Mouse (Mus musculus) neural tube, embryonic 13.5 days (tissue): ENCODE results near the gene Rab7. TPM values are rescaled to one million over a fixed set of nuclear protein-coding genes. Genes with fewer than 3 reads are reported as not detected.
A peak's percentile ranks its signal among the peaks of the same experiment; 100 is the strongest.
"Not testable (repeated sequence)": the region's sequence is repeated elsewhere in the genome, so short reads cannot be mapped to it uniquely, and the experiment has no call there.

Experiments
- ATAC-seq: fragments of 200-750 bp; cut with Nextera tagmentation; 2 replicates; pipeline ENCODE4 v1.8.0; 2017; ENCODE audit warnings: low read depth, mild to moderate bottlenecking, moderate TSS enrichment, moderate library complexity
- H3K27ac ChIP-seq: fragments of 300-500 bp; sonication (generic); replicated peaks from 2 replicates; pipeline ENCODE4 v1.5.1; 2015; ENCODE audit warnings: moderate library complexity, mild to moderate bottlenecking, inconsistent platforms
- H3K27me3 ChIP-seq: fragments of 300-500 bp; sonication (generic); 2 replicates; pipeline ENCODE4 v1.6.1; 2015; ENCODE audit warnings: mild to moderate bottlenecking, inconsistent platforms
- H3K36me3 ChIP-seq: fragments of 300-500 bp; sonication (generic); 2 replicates; pipeline ENCODE4 v1.6.1; 2015; ENCODE audit warnings: mild to moderate bottlenecking, inconsistent platforms
- H3K4me1 ChIP-seq: fragments of 300-500 bp; sonication (generic); replicated peaks from 2 replicates; pipeline ENCODE4 v1.6.1; 2015; ENCODE audit warnings: inconsistent platforms
- H3K4me2 ChIP-seq: fragments of 300-500 bp; sonication (generic); 2 replicates; pipeline ENCODE4 v1.6.1; 2015; ENCODE audit warnings: inconsistent platforms, mild to moderate bottlenecking, moderate library complexity
- H3K4me3 ChIP-seq: fragments of 300-500 bp; sonication (generic); 2 replicates; pipeline ENCODE4 v1.5.1; 2015; ENCODE audit warnings: mild to moderate bottlenecking, inconsistent platforms
- H3K9ac ChIP-seq: fragments of 300-500 bp; sonication (generic); 2 replicates; pipeline ENCODE4 v1.6.1; 2015; ENCODE audit warnings: moderate library complexity, mild to moderate bottlenecking, inconsistent platforms
- H3K9me3 ChIP-seq: fragments of 300-500 bp; sonication (generic); 2 replicates; pipeline ENCODE4 v1.6.1; 2016; ENCODE audit warnings: inconsistent platforms
- WGBS: fragments of 180-500 bp; shearing (Covaris S2); methylation state at CpG from one replicate; pipeline ENCODE4 v1.1.7; 2015; 5-methylcytosine and 5-hydroxymethylcytosine counted together
- polyA plus RNA-seq: library from polyadenylated mRNA; unstranded; fragments of >200 nt; fragmentation: Nextera tagmentation; extraction: Ambion mirVana; gene quantifications from 2 replicates; pipeline ENCODE4 v1.2.1, GENCODE M21; 2015

The Rab7 gene
- polyA plus RNA-seq, 1 experiment from 2014 or later, result 327 TPM

DNA sequence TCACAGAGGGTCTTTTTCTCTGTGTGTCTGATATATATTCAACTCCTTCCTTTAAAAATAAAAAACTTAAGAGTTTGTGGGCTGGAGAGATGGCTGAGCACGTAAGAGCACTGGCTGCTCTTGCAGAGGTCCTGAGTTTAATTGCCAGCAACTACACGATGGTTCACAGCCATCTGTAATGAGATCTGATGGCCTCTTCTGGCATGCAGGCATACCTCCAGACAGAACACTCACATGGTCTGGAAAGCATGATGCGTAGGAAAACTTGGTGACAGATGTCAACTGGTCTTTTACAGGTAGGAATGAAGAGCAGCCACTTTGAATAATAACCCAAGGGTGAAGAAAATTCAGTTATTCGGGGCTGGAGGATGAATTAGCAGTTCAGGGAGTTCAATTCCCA lies 27.2 kb downstream of the Rab7 start:
- H3K27ac ChIP-seq, result no peak overlapping the region
- 75% methylated on average over 4 of the region's 4 CpGs for WGBS
- no peak overlapping the region for H3K4me3 ChIP-seq
- ATAC-seq, result no peak
- peaks cover 10% of the 10 kb centered on the region; the same call in 1 of the 2 replicates for H3K36me3 ChIP-seq
- peaks cover 16% of the 10 kb centered on the region; the same call in 1 of the 2 replicates for H3K4me1 ChIP-seq
- H3K9me3 ChIP-seq, result no peaks in the 10 kb centered on the region
- H3K4me2 ChIP-seq, result no peak overlapping the region
- H3K9ac ChIP-seq, result no peak overlapping the region
- no peaks in the 10 kb centered on the region for H3K27me3 ChIP-seq

GRCm38 (mm10) chr6:88015797-88016196 lies 29.3 kb downstream of the Rab7 start:
- H3K36me3 ChIP-seq, result peaks cover 22% of the 10 kb centered on the region
- 97% methylated on average over 2 of the region's 2 CpGs for WGBS
- H3K27me3 ChIP-seq, result no peaks in the 10 kb centered on the region
- H3K4me3 ChIP-seq, result no peak overlapping the region
- H3K4me1 ChIP-seq, result peaks cover 16% of the 10 kb centered on the region; the same call in 1 of the 2 replicates
- no peak for ATAC-seq
- no peak overlapping the region for H3K4me2 ChIP-seq
- no peak overlapping the region for H3K9ac ChIP-seq
- no peaks in the 10 kb centered on the region for H3K9me3 ChIP-seq
- H3K27ac ChIP-seq, result no peak overlapping the region

DNA sequence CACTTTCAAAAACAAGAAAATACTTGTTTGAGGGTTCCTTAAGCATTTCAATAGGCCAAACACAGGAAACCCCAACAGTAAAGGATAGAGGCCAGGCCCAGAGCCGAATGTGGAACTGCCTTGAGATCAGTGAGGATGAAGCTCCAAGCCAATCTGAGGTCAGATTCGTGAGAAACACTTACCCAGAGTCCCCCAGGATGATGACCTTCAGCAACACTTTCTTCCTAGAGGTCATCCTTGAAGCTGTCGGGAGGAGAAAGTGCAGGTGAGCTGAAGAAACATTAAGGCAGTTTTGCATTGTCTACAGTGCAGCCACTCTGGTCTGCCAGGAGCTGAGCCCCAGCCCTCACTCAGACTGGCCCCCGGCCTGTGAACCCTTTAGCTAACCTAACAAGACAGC lies 31.6 kb downstream of the Rab7 start:
- H3K4me1 ChIP-seq, result peaks cover 13% of the 10 kb centered on the region; the same call in 1 of the 2 replicates
- no peaks in the 10 kb centered on the region for H3K9me3 ChIP-seq
- H3K9ac ChIP-seq, result no peak overlapping the region
- no peaks in the 10 kb centered on the region for H3K27me3 ChIP-seq
- H3K4me3 ChIP-seq, result no peak overlapping the region
- WGBS, result 90% methylated on average over 4 of the region's 4 CpGs
- H3K27ac ChIP-seq, result no peak overlapping the region
- no peak overlapping the region for H3K4me2 ChIP-seq
- H3K36me3 ChIP-seq, result peaks cover 39% of the 10 kb centered on the region
- ATAC-seq, result no peak

GRCm38 (mm10) chr6:88012601-88013000 lies 32.5 kb downstream of the Rab7 start:
- Histone ChIP-seq H3K9me3 (no peaks in the 10 kb centered on the region), H3K27me3 (no peaks in the 10 kb centered on the region), H3K4me1 (0 out of 2 replicates have a peak, but pooled peaks cover 4% of the 10 kb centered on the region), H3K4me3 (no peak overlapping the region), H3K4me2 (no peak overlapping the region), H3K9ac (no peak overlapping the region), H3K36me3 (peaks cover 47% of the 10 kb centered on the region), H3K27ac (no peak overlapping the region)
- WGBS, result 86% methylated on average over 2 of the region's 2 CpGs
- ATAC-seq, result no peak

- not testable (repeated sequence) for H3K4me1 ChIP-seq, H3K4me3 ChIP-seq, H3K4me2 ChIP-seq, H3K27me3 ChIP-seq, H3K27ac ChIP-seq, H3K9me3 ChIP-seq, H3K9ac ChIP-seq, ATAC-seq
- 67% methylated on average over 1 of the region's 1 CpGs for WGBS
- peaks cover 62% of the 10 kb centered on the region for H3K36me3 ChIP-seq
Measured at GRCm38 (mm10) chr6:88011106-88011505, 34.0 kb downstream of the Rab7 start.

GRCm38 (mm10) chr6:88009209-88009608 lies 35.9 kb downstream of the Rab7 start:
- no peaks in the 10 kb centered on the region for H3K4me1 ChIP-seq
- ATAC-seq, result no peak

GRCm38 (mm10) chr6:88004773-88005172 lies 40.3 kb downstream of the Rab7 start:
- H3K4me1 ChIP-seq, H3K9me3 ChIP-seq, ATAC-seq, H3K4me2 ChIP-seq, H3K9ac ChIP-seq, H3K27ac ChIP-seq, H3K4me3 ChIP-seq, H3K27me3 ChIP-seq: not testable (repeated sequence)
- H3K36me3 ChIP-seq, result peaks cover 91% of the 10 kb centered on the region
- WGBS, result 90% methylated on average over 14 of the region's 14 CpGs

More at GRCm38 (mm10) chr6:88009209-88009608, 35.9 kb downstream of the Rab7 start:
- Histone ChIP-seq H3K4me2 (no peak overlapping the region), H3K36me3 (peaks cover 73% of the 10 kb centered on the region), H3K9ac (no peak overlapping the region), H3K27ac (no peak overlapping the region), H3K27me3 (no peaks in the 10 kb centered on the region), H3K9me3 (no peaks in the 10 kb centered on the region), H3K4me3 (no peak overlapping the region)
- 92% methylated on average over 4 of the region's 4 CpGs for WGBS

DNA sequence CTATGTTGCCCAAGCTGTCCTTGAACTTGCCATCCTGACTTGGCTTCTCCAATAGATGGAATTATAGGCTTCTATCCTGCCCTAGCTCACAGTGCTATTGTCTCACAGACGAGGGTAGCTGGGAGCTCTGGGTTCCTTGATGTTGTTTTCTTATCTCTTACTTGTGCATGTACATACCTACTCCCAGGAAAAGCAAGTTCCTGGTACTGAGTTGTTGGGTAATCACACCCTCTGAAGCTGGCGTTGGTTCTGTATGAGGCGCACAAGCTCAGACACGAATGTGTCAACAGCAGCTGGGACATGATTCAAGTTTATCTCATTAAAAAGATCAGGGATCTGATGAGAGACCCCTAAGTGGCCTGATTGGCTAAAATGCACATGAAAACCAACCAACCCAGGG lies 41.6 kb downstream of the Rab7 start:
- no peak for ATAC-seq
- 89% methylated on average over 4 of the region's 4 CpGs for WGBS
- Histone ChIP-seq H3K27ac (no peak overlapping the region), H3K4me3 (no peak overlapping the region), H3K9ac (no peak overlapping the region), H3K36me3 (peaks cover 91% of the 10 kb centered on the region), H3K27me3 (no peaks in the 10 kb centered on the region), H3K4me2 (no peak overlapping the region), H3K4me1 (no peaks in the 10 kb centered on the region), H3K9me3 (no peaks in the 10 kb centered on the region)

GRCm38 (mm10) chr6:87998358-87998757 lies 46.7 kb downstream of the Rab7 start:
- Histone ChIP-seq H3K4me2 (no peak overlapping the region), H3K4me1 (peaks cover 16% of the 10 kb centered on the region), H3K9ac (no peak overlapping the region), H3K9me3 (no peaks in the 10 kb centered on the region), H3K36me3 (peaks cover 52% of the 10 kb centered on the region), H3K27me3 (no peaks in the 10 kb centered on the region), H3K4me3 (no peak overlapping the region), H3K27ac (no peak overlapping the region)
- ATAC-seq, result no peak
- 92% methylated on average over 4 of the region's 4 CpGs for WGBS

DNA sequence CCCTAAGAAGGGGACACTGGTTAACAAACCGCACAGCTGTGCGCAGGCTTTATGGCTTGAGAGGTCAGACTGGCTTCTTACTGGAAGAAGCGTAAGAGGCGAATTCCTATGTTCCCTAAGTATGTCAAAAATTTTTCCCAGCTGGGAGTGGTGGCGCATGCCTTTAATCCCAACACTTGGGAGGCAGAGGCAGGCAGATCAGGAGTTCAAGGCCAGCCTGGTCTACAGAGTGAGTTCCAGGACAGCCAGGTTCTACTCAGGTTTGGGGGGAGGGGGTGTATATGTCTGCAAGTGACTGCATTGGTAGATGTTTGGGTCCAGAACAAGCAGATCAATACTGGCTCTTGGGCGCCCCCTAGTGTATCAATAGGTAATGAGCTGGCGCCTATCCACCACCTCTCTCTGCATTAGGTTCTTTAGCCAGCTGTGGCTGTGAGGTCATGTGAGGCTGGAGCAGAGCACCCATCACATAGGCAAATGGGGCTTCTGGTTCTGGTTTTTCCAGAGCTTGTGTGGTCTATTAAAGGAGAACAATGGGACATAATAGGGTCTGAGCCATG lies 47.3 kb downstream of the Rab7 start:
- H3K36me3 ChIP-seq, result peaks cover 47% of the 10 kb centered on the region
- H3K27me3 ChIP-seq, result no peaks in the 10 kb centered on the region
- 61% methylated on average over 7 of the region's 7 CpGs for WGBS
- no peak overlapping the region for H3K4me3 ChIP-seq
- no peak overlapping the region for H3K9ac ChIP-seq
- no peaks in the 10 kb centered on the region for H3K9me3 ChIP-seq
- H3K4me2 ChIP-seq, result no peak overlapping the region
- peak; percentile 10; the same call in 1 of the 2 replicates for ATAC-seq
- 0 out of 2 replicates have a peak overlapping the region, but pooled peaks have one; percentile 23 for H3K27ac ChIP-seq
- peaks cover 22% of the 10 kb centered on the region for H3K4me1 ChIP-seq

- Histone ChIP-seq H3K27me3 (no peaks in the 10 kb centered on the region), H3K9ac (no peak overlapping the region), H3K4me2 (no peak overlapping the region), H3K9me3 (no peaks in the 10 kb centered on the region), H3K4me1 (peaks cover 34% of the 10 kb centered on the region), H3K27ac (no peak overlapping the region), H3K36me3 (peaks cover 35% of the 10 kb centered on the region), H3K4me3 (no peak overlapping the region)
- WGBS, result 96% methylated on average over 9 of the region's 9 CpGs
- ATAC-seq, result no peak
Measured at GRCm38 (mm10) chr6:87996606-87997005, 48.5 kb downstream of the Rab7 start.

DNA sequence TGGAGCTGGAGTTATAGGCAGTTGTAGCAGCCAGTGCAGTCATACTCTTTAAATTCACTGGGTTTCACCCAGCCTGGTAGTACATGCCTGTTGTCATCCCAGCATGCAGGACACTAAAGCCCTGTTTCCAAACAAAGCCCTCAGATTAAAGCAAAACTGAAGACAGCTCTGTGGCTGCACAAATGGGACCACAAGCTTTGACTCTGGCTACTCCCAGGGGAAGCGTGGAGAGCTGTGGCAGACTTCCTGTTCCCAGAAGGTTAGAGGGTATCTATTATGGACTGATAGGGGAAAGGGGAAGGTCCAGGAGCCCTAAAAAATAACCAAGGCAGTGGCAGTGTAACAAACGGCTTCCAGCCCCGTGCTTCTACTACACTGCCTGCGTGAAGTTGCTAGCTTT lies 49.6 kb downstream of the Rab7 start:
- peaks cover 24% of the 10 kb centered on the region for H3K36me3 ChIP-seq
- ATAC-seq, result no peak
- H3K4me3 ChIP-seq, result no peak overlapping the region
- no peaks in the 10 kb centered on the region for H3K9me3 ChIP-seq
- H3K9ac ChIP-seq, result no peak overlapping the region
- H3K4me1 ChIP-seq, result peaks cover 39% of the 10 kb centered on the region
- WGBS, result 83% methylated on average over 4 of the region's 4 CpGs
- H3K4me2 ChIP-seq, result no peak overlapping the region
- H3K27ac ChIP-seq, result peak overlapping the region; percentile 46; the same call in 1 of the 2 replicates
- H3K27me3 ChIP-seq, result no peaks in the 10 kb centered on the region
